Mouse (Mus musculus): ENCODE measurements around the gene Ndufs5.

Ndufs5 gene

GRCm38 (mm10) chr4:123717574-123718433 lies at the start of gene Ndufs5:
Gene Ndufs5, minus strand, starts transcription at chr4:123718202.
- peak; percentile 96 for DNase-seq

GRCm38 (mm10) chr4:123765071-123765470 lies 47.1 kb upstream of the Ndufs5 start:
- DNase-seq = no peak

GRCm38 (mm10) chr4:123758306-123758705 lies 40.3 kb upstream of the Ndufs5 start:
- peak; percentile 28 for DNase-seq

- no peak for DNase-seq
Observed at GRCm38 (mm10) chr4:123750707-123751312, 32.8 kb upstream of the Ndufs5 start.

GRCm38 (mm10) chr4:123750152-123750651 lies 32.2 kb upstream of the Ndufs5 start, which contains the start of gene Akirin1:
Gene Akirin1, minus strand, starts transcription at chr4:123750345.
- peak; percentile 98 for DNase-seq

- peak; percentile 29 for DNase-seq
Observed at GRCm38 (mm10) chr4:123749484-123750130, 31.6 kb upstream of the Ndufs5 start.

- DNase-seq = no peak
Observed at GRCm38 (mm10) chr4:123748726-123749415, 30.9 kb upstream of the Ndufs5 start.

- no peak for DNase-seq
Observed at GRCm38 (mm10) chr4:123745221-123745775, 27.3 kb upstream of the Ndufs5 start.

- DNase-seq = no peak
Observed at GRCm38 (mm10) chr4:123742891-123743290, 24.9 kb upstream of the Ndufs5 start.

- no peak for DNase-seq
Observed at GRCm38 (mm10) chr4:123738708-123739107, 20.7 kb upstream of the Ndufs5 start.

- DNase-seq = no peak
Observed at GRCm38 (mm10) chr4:123733532-123733931, 15.5 kb upstream of the Ndufs5 start.

GRCm38 (mm10) chr4:123732921-123733320 lies 14.9 kb upstream of the Ndufs5 start:
- no peak for DNase-seq

GRCm38 (mm10) chr4:123732163-123732910 lies 14.3 kb upstream of the Ndufs5 start:
- no peak for DNase-seq

- DNase-seq = no peak
Observed at GRCm38 (mm10) chr4:123721761-123722160, 3.8 kb upstream of the Ndufs5 start.

- DNase-seq = no peak
Observed at GRCm38 (mm10) chr4:123718434-123718780, 405 bp upstream of the Ndufs5 start.

GRCm38 (mm10) chr4:123712431-123712830 lies 5.6 kb downstream of the Ndufs5 start:
- no peak for DNase-seq

GRCm38 (mm10) chr4:123707340-123707739 lies 10.7 kb downstream of the Ndufs5 start:
- no peak for DNase-seq

- no peak for DNase-seq
Observed at GRCm38 (mm10) chr4:123705340-123705739, 12.7 kb downstream of the Ndufs5 start.

- no peak for DNase-seq
Observed at GRCm38 (mm10) chr4:123693384-123693783, 24.6 kb downstream of the Ndufs5 start.

GRCm38 (mm10) chr4:123692071-123692470 lies 25.9 kb downstream of the Ndufs5 start:
- no peak for DNase-seq

- DNase-seq = no peak
Observed at GRCm38 (mm10) chr4:123690311-123690710, 27.7 kb downstream of the Ndufs5 start.

Data from kidney, adult 18-20 months (tissue).